15 mouse cellular contexts compared by ENCODE assay signal in the genomic region with DNA sequence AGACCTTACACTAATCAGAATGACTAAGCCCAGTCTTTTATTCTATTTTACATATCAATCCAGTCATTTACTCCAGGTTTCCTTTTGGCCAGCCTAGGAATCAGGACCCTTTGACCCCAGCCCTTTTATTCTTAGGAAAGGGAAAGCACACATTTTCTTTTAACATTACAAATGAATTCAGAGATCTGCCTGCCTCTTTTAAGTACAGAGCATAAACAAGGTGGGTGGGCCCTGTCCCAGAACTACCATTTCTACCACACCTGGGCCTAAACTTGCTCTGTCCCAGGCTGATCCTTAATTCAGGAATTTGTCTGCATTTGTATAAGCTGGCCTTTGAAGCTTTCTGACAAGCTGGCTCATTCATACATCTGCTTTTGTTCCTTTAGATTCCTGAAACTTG. TPM values are rescaled to one million over a fixed set of nuclear protein-coding genes. Genes with fewer than 3 reads are reported as not detected.
"Had no signal": no experiment of that assay in that cellular context is flagged by ENCODE, and none has a peak within 500 bp of the region (broad histone marks: within the 10 kb centered on the region; RNA-seq: fewer than 3 reads in every experiment).

No protein-coding gene starts in this region.

- DNase-seq: gastrocnemius, adult 2 months; gastrocnemius, postnatal 10 days; gastrocnemius, postnatal 36 days; heart, adult 11 months; heart, adult 2 months; heart, postnatal 14 days; heart, postnatal 36 days; kidney, adult 11 months; kidney, adult 2 months; kidney, adult 9 months; kidney, postnatal 14 days; kidney, postnatal 36 days; left cerebral cortex, postnatal 4 days had no signal

RNA-seq across cellular contexts. Expression of a gene that starts 38.4 kb away (rescaled TPM):
- total RNA-seq: gastrocnemius, adult 2 months; hematopoietic stem cell, adult 5-6 weeks; liver, adult 2 months had no signal
